Mouse (Mus musculus): ENCODE results near the gene Hoxc9. TPM values are rescaled to one million over a fixed set of nuclear protein-coding genes. Genes with fewer than 3 reads are reported as not detected.

The Hoxc9 gene
- polyA plus RNA-seq, 1 experiment from 2014 or later: not detected

DNA sequence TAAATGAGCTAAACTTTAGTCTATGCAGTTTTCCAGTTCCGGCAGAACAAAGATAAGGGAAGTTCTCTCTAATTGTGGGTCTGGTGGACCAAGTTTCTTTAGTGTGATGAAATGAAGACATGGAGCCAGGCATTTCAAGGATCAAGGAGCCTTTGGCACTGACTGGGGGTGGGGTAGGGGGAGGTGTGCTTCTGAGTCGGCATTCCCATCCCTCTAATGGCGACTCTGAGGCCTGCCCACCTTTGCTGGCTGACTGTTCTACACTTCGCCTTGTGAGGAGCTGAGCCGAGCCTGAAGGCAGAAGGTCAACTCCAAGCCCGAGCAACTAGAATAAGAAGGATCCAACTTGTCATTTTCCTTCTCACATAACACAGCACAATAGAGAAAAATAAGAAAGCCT, 14.5 kb upstream of the Hoxc9 start:
- H3K9ac ChIP-seq (ENCODE audit: low read length): no peak overlapping the region
- H3K36me3 ChIP-seq (ENCODE audit: control insufficient read depth, insufficient read depth, low read length): no peaks in the 10 kb centered on the region
- WGBS: 3% methylated on average over 6 of the region's 6 CpGs
- ATAC-seq (ENCODE audit: low FRiP score, low TSS enrichment) (no peak), DNase-seq (ENCODE audit: low spot score) (no peak)
- H3K9me3 ChIP-seq (ENCODE audit: control insufficient read depth, low read length): no peaks in the 10 kb centered on the region
- H3K4me2 ChIP-seq (replicated peaks; ENCODE audit: low read depth): no peak overlapping the region
- no peaks in the 10 kb centered on the region for H3K4me1 ChIP-seq (replicated peaks; ENCODE audit: control insufficient read depth, insufficient read depth)
- H3K27ac ChIP-seq (replicated peaks): no peak overlapping the region
- H3K4me3 ChIP-seq (ENCODE audit: low read depth, low read length): no peak overlapping the region
- H3K27me3 ChIP-seq (ENCODE audit: control insufficient read depth, insufficient read depth, low read length): peaks cover 45% of the 10 kb centered on the region
- no peak for TF ChIP-seq CTCF (IDR thresholded peaks at IDR 0.05; ENCODE audit: low read depth)
- TF ChIP-seq EP300 (optimal IDR thresholded peaks at IDR 0.05): no peak

DNA sequence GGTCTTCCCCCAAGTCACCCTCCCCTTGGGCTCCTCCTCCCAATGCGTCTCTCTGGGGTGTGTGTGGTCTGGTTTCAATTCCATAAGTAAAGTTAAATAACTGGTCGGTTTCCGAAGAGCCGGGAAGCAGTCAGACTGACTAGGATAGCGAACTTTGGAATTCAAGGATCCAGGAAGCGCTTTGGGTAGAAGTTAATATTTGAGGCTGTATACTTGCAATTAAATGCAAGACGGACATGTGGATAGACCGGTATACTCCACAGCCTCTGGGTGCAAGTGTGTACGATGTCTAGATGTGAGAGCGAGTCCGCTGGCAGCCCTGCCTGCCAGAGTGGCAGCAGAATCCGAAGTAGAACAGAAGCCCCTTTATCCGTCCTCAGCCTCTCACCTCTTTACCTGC, 13.7 kb upstream of the Hoxc9 start:
- no peak for ATAC-seq (ENCODE audit: low FRiP score, low TSS enrichment)
- H3K9me3 ChIP-seq (ENCODE audit: control insufficient read depth, low read length): no peaks in the 10 kb centered on the region
- no peak overlapping the region for H3K27ac ChIP-seq (replicated peaks)
- DNase-seq (ENCODE audit: low spot score): no peak
- H3K4me3 ChIP-seq (ENCODE audit: low read depth, low read length): no peak overlapping the region
- no peak overlapping the region for H3K4me2 ChIP-seq (replicated peaks; ENCODE audit: low read depth)
- TF ChIP-seq CTCF (IDR thresholded peaks at IDR 0.05; ENCODE audit: low read depth) (no peak), EP300 (optimal IDR thresholded peaks at IDR 0.05) (no peak)
- H3K36me3 ChIP-seq (ENCODE audit: control insufficient read depth, insufficient read depth, low read length): no peaks in the 10 kb centered on the region
- H3K4me1 ChIP-seq (replicated peaks; ENCODE audit: control insufficient read depth, insufficient read depth): no peaks in the 10 kb centered on the region
- WGBS: 2% methylated on average over 13 of the region's 13 CpGs
- peaks cover 46% of the 10 kb centered on the region for H3K27me3 ChIP-seq (ENCODE audit: control insufficient read depth, insufficient read depth, low read length)
- H3K9ac ChIP-seq (ENCODE audit: low read length): no peak overlapping the region

DNA sequence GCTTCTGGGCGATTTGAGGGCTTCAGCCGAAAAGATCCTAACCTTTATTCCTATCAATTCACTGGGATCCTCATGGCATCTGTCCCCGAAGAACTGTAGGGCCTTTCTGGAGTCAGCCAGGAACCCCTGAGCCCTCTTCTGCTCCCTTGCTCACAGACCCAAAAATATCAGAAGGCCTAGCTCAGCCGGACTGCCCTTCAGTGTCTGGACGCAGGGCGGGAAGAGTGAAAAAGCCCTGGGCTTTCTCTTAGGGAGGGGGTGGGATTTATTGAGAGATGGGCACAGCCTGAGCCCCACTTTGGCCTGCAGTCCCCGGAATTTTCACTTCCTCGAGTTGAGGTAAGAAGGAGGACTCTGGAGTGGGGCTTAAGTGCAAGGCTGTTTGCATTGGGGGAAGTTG, 13.0 kb upstream of the Hoxc9 start:
- TF ChIP-seq CTCF (IDR thresholded peaks at IDR 0.05; ENCODE audit: low read depth): no peak
- TF ChIP-seq EP300 (optimal IDR thresholded peaks at IDR 0.05): no peak
- Histone ChIP-seq H3K4me2 (replicated peaks; ENCODE audit: low read depth) (no peak overlapping the region), H3K27me3 (ENCODE audit: control insufficient read depth, insufficient read depth, low read length) (peaks cover 49% of the 10 kb centered on the region), H3K9me3 (ENCODE audit: control insufficient read depth, low read length) (no peaks in the 10 kb centered on the region), H3K27ac (replicated peaks) (no peak overlapping the region), H3K4me1 (replicated peaks; ENCODE audit: control insufficient read depth, insufficient read depth) (no peaks in the 10 kb centered on the region), H3K4me3 (ENCODE audit: low read depth, low read length) (no peak overlapping the region), H3K9ac (ENCODE audit: low read length) (no peak overlapping the region), H3K36me3 (ENCODE audit: control insufficient read depth, insufficient read depth, low read length) (no peaks in the 10 kb centered on the region)
- ATAC-seq (ENCODE audit: low FRiP score, low TSS enrichment): no peak
- no peak for DNase-seq (ENCODE audit: low spot score)
- WGBS: 4% methylated on average over 8 of the region's 8 CpGs

DNA sequence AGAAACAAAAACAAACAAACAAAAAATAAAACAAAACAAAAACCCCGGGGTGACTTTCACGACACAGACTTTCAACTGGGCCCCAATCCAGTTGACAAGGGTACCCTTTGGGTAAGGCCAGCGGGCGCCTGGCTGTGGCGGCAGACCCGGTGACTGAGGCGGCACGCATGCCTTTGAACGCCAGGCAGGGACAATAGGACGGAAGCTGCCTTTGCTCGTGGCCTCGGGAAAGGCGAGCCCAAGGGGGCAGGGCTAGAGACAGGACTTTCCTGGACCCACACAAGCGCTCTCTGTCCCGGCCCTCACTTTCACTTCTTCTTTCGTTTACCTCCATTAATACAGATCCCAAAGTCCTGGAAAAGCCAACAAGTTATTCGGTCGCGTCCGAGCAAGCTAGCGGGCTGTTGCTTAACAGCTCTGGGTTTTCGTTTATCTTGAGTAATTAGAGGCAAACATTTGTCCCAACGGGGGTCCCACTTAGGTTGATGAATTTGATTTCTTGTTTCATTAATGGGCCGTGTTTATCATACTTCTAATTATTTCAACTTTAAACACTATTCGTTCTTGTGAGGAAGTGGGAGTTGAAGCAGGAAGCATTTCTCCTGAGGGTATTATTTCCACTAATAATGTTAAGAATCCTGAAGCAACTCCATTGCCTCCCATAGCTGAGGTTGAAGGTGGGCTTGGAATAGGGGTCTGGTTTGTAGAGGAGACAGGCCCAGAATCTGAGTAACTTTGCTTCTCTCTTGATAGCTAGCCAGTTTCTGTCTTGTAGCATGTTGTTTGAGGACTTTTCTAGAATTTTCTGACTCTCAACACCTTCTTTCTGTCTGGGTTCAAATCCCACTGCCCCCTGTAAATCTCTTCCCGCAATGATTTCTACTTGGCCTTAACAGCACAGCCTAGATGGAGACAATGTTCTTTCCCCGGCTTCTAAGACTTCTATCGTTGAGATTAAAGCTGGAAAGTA, 12.3 kb upstream of the Hoxc9 start:
- no peaks in the 10 kb centered on the region for H3K36me3 ChIP-seq (ENCODE audit: control insufficient read depth, insufficient read depth, low read length)
- H3K9ac ChIP-seq (ENCODE audit: low read length): no peak overlapping the region
- 4% methylated on average over 28 of the region's 28 CpGs for WGBS
- H3K4me1 ChIP-seq (replicated peaks; ENCODE audit: control insufficient read depth, insufficient read depth): no peaks in the 10 kb centered on the region
- DNase-seq (ENCODE audit: low spot score): no peak
- H3K4me2 ChIP-seq (replicated peaks; ENCODE audit: low read depth): no peak overlapping the region
- H3K27ac ChIP-seq (replicated peaks): no peak overlapping the region
- H3K27me3 ChIP-seq (ENCODE audit: control insufficient read depth, insufficient read depth, low read length): peaks cover 52% of the 10 kb centered on the region
- no peak for ATAC-seq (ENCODE audit: low FRiP score, low TSS enrichment)
- no peaks in the 10 kb centered on the region for H3K9me3 ChIP-seq (ENCODE audit: control insufficient read depth, low read length)
- TF ChIP-seq CTCF (IDR thresholded peaks at IDR 0.05; ENCODE audit: low read depth): no peak
- no peak for TF ChIP-seq EP300 (optimal IDR thresholded peaks at IDR 0.05)
- no peak overlapping the region for H3K4me3 ChIP-seq (ENCODE audit: low read depth, low read length)

DNA sequence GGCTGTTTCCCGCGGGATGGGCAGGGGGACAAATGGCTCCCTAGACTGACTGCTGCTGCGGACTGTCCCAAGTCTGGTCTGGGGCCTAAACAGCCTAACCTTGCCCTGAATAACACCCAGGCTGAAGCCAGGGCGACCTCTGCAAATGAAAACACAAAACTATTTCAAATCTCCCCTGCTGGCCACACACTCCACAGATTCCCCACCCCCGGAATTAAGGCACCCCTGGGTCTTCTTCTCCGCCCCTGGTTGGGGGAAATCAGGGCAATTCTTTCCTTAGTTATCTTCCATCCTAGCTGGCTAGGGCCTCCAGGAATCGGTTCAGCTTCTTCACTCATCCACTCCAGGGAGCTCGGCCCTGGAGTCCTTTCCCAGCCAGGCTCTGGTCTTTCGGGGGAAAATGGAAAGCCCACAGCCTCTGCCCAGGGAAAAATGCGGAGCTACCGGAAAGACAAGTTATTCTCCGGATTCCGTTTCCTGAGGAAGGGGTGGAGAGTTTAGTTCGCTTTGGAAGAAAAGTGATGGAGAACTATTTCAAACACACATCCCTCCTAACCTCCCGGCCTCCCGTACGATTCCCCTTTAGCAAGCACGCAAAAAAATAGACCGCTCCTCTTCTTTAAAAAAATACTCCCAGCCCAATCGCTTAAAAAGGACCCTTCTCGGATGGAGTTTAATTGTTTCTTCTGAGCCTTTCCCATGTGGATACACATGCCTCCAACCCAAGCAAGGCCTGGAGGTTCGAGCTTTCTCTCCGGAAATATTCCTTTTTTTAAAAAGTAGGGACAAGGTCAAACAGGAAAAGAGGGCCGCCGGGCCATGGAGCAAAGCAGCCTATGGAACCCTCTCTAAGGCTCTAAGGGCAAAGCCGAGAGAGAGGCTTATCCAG, 11.0 kb upstream of the Hoxc9 start:
- Histone ChIP-seq H3K4me1 (replicated peaks; ENCODE audit: control insufficient read depth, insufficient read depth) (no peaks in the 10 kb centered on the region), H3K4me3 (ENCODE audit: low read depth, low read length) (no peak overlapping the region), H3K27ac (replicated peaks) (no peak overlapping the region), H3K27me3 (ENCODE audit: control insufficient read depth, insufficient read depth, low read length) (peaks cover 48% of the 10 kb centered on the region), H3K36me3 (ENCODE audit: control insufficient read depth, insufficient read depth, low read length) (no peaks in the 10 kb centered on the region), H3K9ac (ENCODE audit: low read length) (no peak overlapping the region), H3K4me2 (replicated peaks; ENCODE audit: low read depth) (no peak overlapping the region), H3K9me3 (ENCODE audit: control insufficient read depth, low read length) (no peaks in the 10 kb centered on the region)
- no peak for TF ChIP-seq CTCF (IDR thresholded peaks at IDR 0.05; ENCODE audit: low read depth)
- TF ChIP-seq EP300 (optimal IDR thresholded peaks at IDR 0.05): no peak
- DNase-seq (ENCODE audit: low spot score): no peak
- 9% methylated on average over 26 of the region's 26 CpGs for WGBS
- ATAC-seq (ENCODE audit: low FRiP score, low TSS enrichment): no peak

Data from stomach, postnatal 0 days (tissue).